Mouse (Mus musculus) kidney, embryonic 14.5 days (tissue): ENCODE measurements at regions not wholly inside any gene's neighbourhood (a gene's known extent, or its start where the extent isn't known, plus 50 kb on each side); places are given as distances from the start of the nearest gene placed in this dataset.

Source experiments
- ATAC-seq: fragments of 200-750 bp; cut with Nextera tagmentation; 2 replicates; pipeline ENCODE4 v1.8.0; 2017; ENCODE audit warnings: moderate number of reproducible peaks, mild to moderate bottlenecking, moderate TSS enrichment, moderate library complexity; ENCODE audit not compliant: low FRiP score, low TSS enrichment
- H3K27ac ChIP-seq: fragments of 300-500 bp; sonication (generic); 2 replicates; pipeline ENCODE4 v1.5.1; 2014; ENCODE audit warnings: low read depth, mild to moderate bottlenecking, low read length, moderate library complexity, mixed read lengths
- H3K27me3 ChIP-seq: fragments of 300-500 bp; sonication (generic); 2 replicates; pipeline ENCODE4 v1.6.1; 2014; ENCODE audit warnings: mild to moderate bottlenecking, low read length; ENCODE audit not compliant: control insufficient read depth, insufficient read depth
- H3K36me3 ChIP-seq: fragments of 300-500 bp; sonication (generic); 2 replicates; pipeline ENCODE4 v1.6.1; 2014; ENCODE audit warnings: low read length, mixed read lengths; ENCODE audit not compliant: control insufficient read depth, insufficient read depth
- H3K4me1 ChIP-seq: fragments of 300-500 bp; sonication (generic); 2 replicates; pipeline ENCODE4 v1.6.1; 2014; ENCODE audit warnings: low read length, mixed read lengths; ENCODE audit not compliant: control insufficient read depth, insufficient read depth
- H3K4me2 ChIP-seq: fragments of 300-500 bp; sonication (generic); replicated peaks from 2 replicates; pipeline ENCODE4 v1.6.1; 2014; ENCODE audit warnings: low read depth, mild to moderate bottlenecking, low read length
- H3K4me3 ChIP-seq: fragments of 300-500 bp; sonication (generic); 2 replicates; pipeline ENCODE4 v1.5.1; 2014; ENCODE audit warnings: mild to moderate bottlenecking, low read length
- H3K9ac ChIP-seq: fragments of 300-500 bp; sonication (generic); 2 replicates; pipeline ENCODE4 v1.6.1; 2014; ENCODE audit warnings: low read depth, mild to moderate bottlenecking, low read length, moderate library complexity
- H3K9me3 ChIP-seq: fragments of 300-500 bp; sonication (generic); 2 replicates; pipeline ENCODE4 v1.6.1; 2016; ENCODE audit warnings: low read length; ENCODE audit not compliant: control insufficient read depth
- WGBS: fragments of 180-500 bp; shearing (Covaris S2); extraction: QIAGEN DNeasy Blood & Tissue Kit; methylation state at CpG from one replicate; pipeline ENCODE4 v1.1.7; 2014; 5-methylcytosine and 5-hydroxymethylcytosine counted together

GRCm38 (mm10) chr13:39127942-39128341, 167.3 kb upstream of the Slc35b3 start:
- H3K4me2 ChIP-seq: no peak overlapping the region
- H3K27me3 ChIP-seq: no peaks in the 10 kb centered on the region
- H3K9ac ChIP-seq: no peak overlapping the region
- no peak overlapping the region for H3K27ac ChIP-seq
- H3K36me3 ChIP-seq: no peaks in the 10 kb centered on the region
- H3K4me1 ChIP-seq: no peaks in the 10 kb centered on the region
- no peak overlapping the region for H3K4me3 ChIP-seq
- no peak for ATAC-seq
- H3K9me3 ChIP-seq: no peaks in the 10 kb centered on the region
- WGBS: 64% methylated on average over 1 of the region's 1 CpGs

- no peak for ATAC-seq
- H3K4me2 ChIP-seq: no peak overlapping the region
- 94% methylated on average over 2 of the region's 2 CpGs for WGBS
- H3K27me3 ChIP-seq: no peaks in the 10 kb centered on the region
- no peaks in the 10 kb centered on the region for H3K4me1 ChIP-seq
- H3K9ac ChIP-seq: no peak overlapping the region
- H3K9me3 ChIP-seq: no peaks in the 10 kb centered on the region
- H3K27ac ChIP-seq: no peak overlapping the region
- no peak overlapping the region for H3K4me3 ChIP-seq
- no peaks in the 10 kb centered on the region for H3K36me3 ChIP-seq
Observed at GRCm38 (mm10) chr13:39092058-39092457, 131.4 kb upstream of the Slc35b3 start.

- Histone ChIP-seq H3K9ac (no peak overlapping the region), H3K4me2 (no peak overlapping the region), H3K4me1 (no peaks in the 10 kb centered on the region), H3K4me3 (no peak overlapping the region), H3K27ac (no peak overlapping the region), H3K27me3 (no peaks in the 10 kb centered on the region), H3K9me3 (no peaks in the 10 kb centered on the region), H3K36me3 (no peaks in the 10 kb centered on the region)
- 66% methylated on average over 5 of the region's 5 CpGs for WGBS
- ATAC-seq: 0 out of 2 replicates have a peak, but pooled peaks have one; percentile 43
Observed at GRCm38 (mm10) chr13:39084544-39084943, 123.9 kb upstream of the Slc35b3 start.

- WGBS: 69% methylated on average over 2 of the region's 2 CpGs
- Histone ChIP-seq H3K9me3 (no peaks in the 10 kb centered on the region), H3K27ac (no peak overlapping the region), H3K4me3 (no peak overlapping the region), H3K4me2 (no peak overlapping the region), H3K27me3 (no peaks in the 10 kb centered on the region), H3K4me1 (no peaks in the 10 kb centered on the region), H3K9ac (no peak overlapping the region), H3K36me3 (no peaks in the 10 kb centered on the region)
- no peak for ATAC-seq
Observed at GRCm38 (mm10) chr13:39074211-39074610, 113.5 kb upstream of the Slc35b3 start.

- Histone ChIP-seq H3K4me3 (no peak overlapping the region), H3K4me2 (no peak overlapping the region), H3K9me3 (no peaks in the 10 kb centered on the region), H3K27me3 (no peaks in the 10 kb centered on the region), H3K36me3 (no peaks in the 10 kb centered on the region), H3K27ac (no peak overlapping the region), H3K9ac (no peak overlapping the region), H3K4me1 (no peaks in the 10 kb centered on the region)
- ATAC-seq: no peak
- WGBS: 90% methylated on average over 3 of the region's 3 CpGs
Observed at GRCm38 (mm10) chr13:39032263-39032662, 71.6 kb upstream of the Slc35b3 start.

- H3K9me3 ChIP-seq: no peaks in the 10 kb centered on the region
- no peaks in the 10 kb centered on the region for H3K4me1 ChIP-seq
- H3K4me3 ChIP-seq: no peak overlapping the region
- H3K9ac ChIP-seq: no peak overlapping the region
- no peak overlapping the region for H3K27ac ChIP-seq
- peak; percentile 78 for ATAC-seq
- H3K4me2 ChIP-seq: no peak overlapping the region
- 49% methylated on average over 13 of the region's 13 CpGs for WGBS
- H3K36me3 ChIP-seq: no peaks in the 10 kb centered on the region
- no peaks in the 10 kb centered on the region for H3K27me3 ChIP-seq
Observed at GRCm38 (mm10) chr13:39020168-39020567, 59.5 kb upstream of the Slc35b3 start.

GRCm38 (mm10) chr13:39011696-39012095, 51.0 kb upstream of the Slc35b3 start:
- peak; percentile 81 for ATAC-seq
- Histone ChIP-seq H3K9me3 (no peaks in the 10 kb centered on the region), H3K27me3 (no peaks in the 10 kb centered on the region), H3K27ac (no peak overlapping the region), H3K36me3 (no peaks in the 10 kb centered on the region), H3K4me1 (no peaks in the 10 kb centered on the region), H3K9ac (no peak overlapping the region), H3K4me3 (no peak overlapping the region), H3K4me2 (peak overlapping the region; percentile 32; the same call in 1 of the 2 replicates)
- 7% methylated on average over 8 of the region's 8 CpGs for WGBS
